Mouse (Mus musculus): ENCODE results near the gene Adgrg1. TPM values are rescaled to one million over a fixed set of nuclear protein-coding genes. Genes with fewer than 3 reads are reported as not detected.

Gene Adgrg1
- 109 and 125 TPM in 2 replicates for polyA plus RNA-seq (2015; fragmentation: Nextera tagmentation; extraction: Ambion mirVana)

DNA sequence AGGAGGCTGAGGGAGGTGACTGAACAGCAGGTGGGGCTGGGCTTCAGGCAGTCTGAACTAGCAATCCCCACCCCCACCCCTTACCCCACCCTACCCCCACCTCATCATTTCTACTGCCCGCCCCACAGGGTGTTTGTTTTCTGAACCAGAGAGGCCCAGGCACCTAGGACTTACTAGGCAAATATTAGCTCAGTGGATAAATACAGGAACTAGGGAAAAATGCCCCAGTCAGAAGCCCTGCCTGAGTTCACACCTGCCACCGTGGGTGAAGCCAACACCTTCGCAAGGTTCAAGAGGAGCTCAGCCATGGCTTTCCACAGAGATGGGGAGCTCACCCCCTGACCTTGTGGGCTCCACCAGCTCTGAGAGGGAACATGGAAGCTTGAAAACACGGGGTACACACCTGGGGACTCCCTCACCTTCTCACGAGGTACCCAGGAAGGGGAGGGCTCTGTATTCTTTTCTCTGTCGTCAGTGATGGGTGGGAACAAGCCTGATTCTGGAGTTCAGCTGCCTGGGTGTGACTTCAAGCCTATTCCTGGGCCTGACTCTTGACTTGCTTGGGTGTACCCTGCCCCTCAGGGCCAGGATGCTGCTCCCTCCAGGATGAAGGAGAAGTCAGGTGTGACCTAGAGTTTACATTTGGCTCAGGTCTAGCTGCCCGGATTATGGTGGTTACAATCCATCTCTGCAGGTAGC lies at the start of gene Adgrg1:
TSS of gene Adgrg1 (plus strand) at position 285 of the 699 bp plus-strand sequence.
- Histone ChIP-seq H3K4me3 (replicated peaks; ENCODE audit: low read depth, low read length) (no peak within 1 kb of the TSS), H3K4me1 (replicated peaks; ENCODE audit: insufficient read depth, low read length) (no peaks in the 10 kb centered on the region), H3K27me3 (ENCODE audit: insufficient read depth, low read length) (no peaks in the 10 kb centered on the region), H3K27ac (peak within 1 kb of the TSS; percentile 84), H3K4me2 (ENCODE audit: low read length) (no peak within 1 kb of the TSS), H3K36me3 (ENCODE audit: insufficient read depth, low read length) (no peaks in the 10 kb centered on the region), H3K9me3 (replicated peaks; ENCODE audit: low read length) (no peaks in the 10 kb centered on the region), H3K9ac (ENCODE audit: low read depth, low read length) (0 out of 2 replicates have a peak within 1 kb of the TSS, but pooled peaks have one; percentile 1)
- DNase-seq (ENCODE audit: low spot score) (peak; percentile 57), ATAC-seq (replicated peaks; ENCODE audit: low FRiP score, low read depth) (peak; percentile 62)
- WGBS, result 42% methylated on average over 7 of the region's 7 CpGs
- TF ChIP-seq CTCF (IDR thresholded peaks at IDR 0.05; ENCODE audit: low read depth), result no peak; the same call in 1 of the 2 replicates

DNA sequence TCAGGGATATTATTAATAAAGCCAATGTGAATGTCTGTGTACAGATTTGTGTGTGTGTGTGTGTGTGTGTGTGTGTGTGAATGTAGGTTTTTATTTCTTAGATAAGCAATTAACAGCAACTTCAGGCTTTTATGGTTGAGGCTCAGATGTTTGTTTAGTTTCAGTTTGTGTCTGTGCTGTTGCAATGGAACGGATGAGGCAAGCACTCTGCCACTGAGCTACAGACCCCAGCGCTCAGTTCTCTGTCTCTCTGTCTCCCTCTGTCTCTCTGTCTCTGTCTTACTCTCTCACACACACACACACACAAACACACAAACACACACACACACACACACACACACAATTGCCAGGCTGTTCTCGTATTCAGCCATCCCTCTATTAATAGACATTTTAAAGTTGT lies 46.3 kb upstream of the Adgrg1 start:
- no peaks in the 10 kb centered on the region for H3K9me3 ChIP-seq (replicated peaks; ENCODE audit: low read length)
- no peak overlapping the region for H3K9ac ChIP-seq (ENCODE audit: low read depth, low read length)
- no peaks in the 10 kb centered on the region for H3K36me3 ChIP-seq (ENCODE audit: insufficient read depth, low read length)
- no peaks in the 10 kb centered on the region for H3K4me1 ChIP-seq (replicated peaks; ENCODE audit: insufficient read depth, low read length)
- no peak for TF ChIP-seq CTCF (IDR thresholded peaks at IDR 0.05; ENCODE audit: low read depth)
- no peak overlapping the region for H3K4me2 ChIP-seq (ENCODE audit: low read length)
- ATAC-seq (replicated peaks; ENCODE audit: low FRiP score, low read depth), result no peak
- 63% methylated on average over 3 of the region's 3 CpGs for WGBS
- H3K4me3 ChIP-seq (replicated peaks; ENCODE audit: low read depth, low read length), result no peak overlapping the region
- no peaks in the 10 kb centered on the region for H3K27me3 ChIP-seq (ENCODE audit: insufficient read depth, low read length)
- DNase-seq (ENCODE audit: low spot score), result no peak
- no peak overlapping the region for H3K27ac ChIP-seq

GRCm38 (mm10) chr8:94933918-94934317 lies 40.6 kb upstream of the Adgrg1 start:
- no peak for ATAC-seq (replicated peaks; ENCODE audit: low FRiP score, low read depth)
- H3K9me3 ChIP-seq (replicated peaks; ENCODE audit: low read length), result no peaks in the 10 kb centered on the region
- H3K9ac ChIP-seq (ENCODE audit: low read depth, low read length), result no peak overlapping the region
- no peaks in the 10 kb centered on the region for H3K4me1 ChIP-seq (replicated peaks; ENCODE audit: insufficient read depth, low read length)
- H3K27me3 ChIP-seq (ENCODE audit: insufficient read depth, low read length), result no peaks in the 10 kb centered on the region
- no peak for TF ChIP-seq CTCF (IDR thresholded peaks at IDR 0.05; ENCODE audit: low read depth)
- H3K27ac ChIP-seq, result no peak overlapping the region
- no peak overlapping the region for H3K4me2 ChIP-seq (ENCODE audit: low read length)
- 41% methylated on average over 5 of the region's 5 CpGs for WGBS
- no peak overlapping the region for H3K4me3 ChIP-seq (replicated peaks; ENCODE audit: low read depth, low read length)
- no peaks in the 10 kb centered on the region for H3K36me3 ChIP-seq (ENCODE audit: insufficient read depth, low read length)
- no peak for DNase-seq (ENCODE audit: low spot score)

GRCm38 (mm10) chr8:94935172-94935571 lies 39.4 kb upstream of the Adgrg1 start:
- 82% methylated on average over 3 of the region's 3 CpGs for WGBS
- Histone ChIP-seq H3K9ac (ENCODE audit: low read depth, low read length) (no peak overlapping the region), H3K4me2 (ENCODE audit: low read length) (no peak overlapping the region), H3K4me3 (replicated peaks; ENCODE audit: low read depth, low read length) (no peak overlapping the region), H3K4me1 (replicated peaks; ENCODE audit: insufficient read depth, low read length) (no peaks in the 10 kb centered on the region), H3K9me3 (replicated peaks; ENCODE audit: low read length) (no peaks in the 10 kb centered on the region), H3K27ac (no peak overlapping the region), H3K27me3 (ENCODE audit: insufficient read depth, low read length) (no peaks in the 10 kb centered on the region), H3K36me3 (ENCODE audit: insufficient read depth, low read length) (no peaks in the 10 kb centered on the region)
- no peak for TF ChIP-seq CTCF (IDR thresholded peaks at IDR 0.05; ENCODE audit: low read depth)
- ATAC-seq (replicated peaks; ENCODE audit: low FRiP score, low read depth), result no peak
- no peak for DNase-seq (ENCODE audit: low spot score)

DNA sequence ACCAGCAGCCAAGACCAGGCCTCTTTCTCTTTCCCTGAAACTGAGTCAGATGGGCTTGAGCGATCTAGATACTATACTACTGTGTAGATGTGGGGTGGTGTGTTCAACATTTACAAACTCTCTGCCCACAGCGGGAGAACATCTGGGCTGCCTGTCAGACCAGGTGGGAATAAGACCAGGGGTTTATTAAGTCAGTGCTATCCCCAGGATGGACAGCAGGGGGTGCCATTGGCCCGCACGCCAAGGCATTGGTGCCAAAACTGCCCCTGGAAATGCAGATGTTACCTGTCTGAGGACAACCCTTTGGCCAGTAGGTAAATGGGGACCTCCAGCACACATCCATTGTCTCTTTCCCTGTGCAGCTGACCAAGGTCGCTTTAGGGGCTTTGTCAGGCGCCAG lies 32.0 kb upstream of the Adgrg1 start:
- Histone ChIP-seq H3K9me3 (replicated peaks; ENCODE audit: low read length) (no peaks in the 10 kb centered on the region), H3K27me3 (ENCODE audit: insufficient read depth, low read length) (no peaks in the 10 kb centered on the region), H3K4me2 (ENCODE audit: low read length) (no peak overlapping the region), H3K4me1 (replicated peaks; ENCODE audit: insufficient read depth, low read length) (no peaks in the 10 kb centered on the region), H3K27ac (no peak overlapping the region), H3K4me3 (replicated peaks; ENCODE audit: low read depth, low read length) (no peak overlapping the region), H3K9ac (ENCODE audit: low read depth, low read length) (no peak overlapping the region), H3K36me3 (ENCODE audit: insufficient read depth, low read length) (no peaks in the 10 kb centered on the region)
- TF ChIP-seq CTCF (IDR thresholded peaks at IDR 0.05; ENCODE audit: low read depth), result peak; percentile 94
- WGBS, result 13% methylated on average over 6 of the region's 6 CpGs
- peak; percentile 58 for DNase-seq (ENCODE audit: low spot score)
- ATAC-seq (replicated peaks; ENCODE audit: low FRiP score, low read depth), result no peak

- no peak overlapping the region for H3K4me2 ChIP-seq (ENCODE audit: low read length)
- H3K9ac ChIP-seq (ENCODE audit: low read depth, low read length), result no peak overlapping the region
- WGBS, result 64% methylated on average over 6 of the region's 6 CpGs
- no peaks in the 10 kb centered on the region for H3K36me3 ChIP-seq (ENCODE audit: insufficient read depth, low read length)
- H3K27ac ChIP-seq, result no peak overlapping the region
- no peak for DNase-seq (ENCODE audit: low spot score)
- no peak for ATAC-seq (replicated peaks; ENCODE audit: low FRiP score, low read depth)
- TF ChIP-seq CTCF (IDR thresholded peaks at IDR 0.05; ENCODE audit: low read depth), result no peak
- no peak overlapping the region for H3K4me3 ChIP-seq (replicated peaks; ENCODE audit: low read depth, low read length)
- H3K4me1 ChIP-seq (replicated peaks; ENCODE audit: insufficient read depth, low read length), result no peaks in the 10 kb centered on the region
- H3K9me3 ChIP-seq (replicated peaks; ENCODE audit: low read length), result no peaks in the 10 kb centered on the region
- no peaks in the 10 kb centered on the region for H3K27me3 ChIP-seq (ENCODE audit: insufficient read depth, low read length)
These were observed 29.4 kb upstream of the Adgrg1 start for GRCm38 (mm10) chr8:94945185-94945584.
